In genomic region chr7:126779983-126780970, GRCm38 (mm10) we compare ENCODE assay signal across 7 mouse cellular contexts. TPM values are rescaled to one million over a fixed set of nuclear protein-coding genes. Genes with fewer than 3 reads are reported as not detected.
A peak's percentile ranks its signal among the peaks of the same experiment; 100 is the strongest.
DNase-seq lines count a peak whose midpoint lies in the region; ATAC-seq lines count a peak whose summit lies in the region.

No protein-coding gene starts in this region.

- intact Hi-C loops in left cerebral cortex, postnatal 10 days (cut with DNase I): loop anchor here (5.0 kb wide), 1 partner anchor 78 kb away; no protein-coding TSS in a partner anchor

- no peaks in the 10 kb centered on the region for H3K9me3 ChIP-seq in hindbrain, embryonic 15.5 days

- ATAC-seq in activated CD4-positive, CD25-positive, alpha-beta regulatory T cell, adult 4 months: peak; percentile 28
- peak; percentile 72 for ATAC-seq in hindbrain, embryonic 15.5 days (ENCODE audit: low FRiP score, low read depth)
- peak; percentile 61 for ATAC-seq in megakaryocyte progenitor cell, adult 5-6 weeks (replicated peaks; ENCODE audit: poor library complexity)

- under 1% methylated on average over 21 of the region's 21 CpGs for WGBS in hindbrain, embryonic 15.5 days

- peaks cover 3% of the 10 kb centered on the region for H3K36me3 ChIP-seq in hindbrain, embryonic 15.5 days

- no peaks in the 10 kb centered on the region for H3K27me3 ChIP-seq in hindbrain, embryonic 15.5 days

- H3K27ac ChIP-seq in hindbrain, embryonic 15.5 days (replicated peaks): peak overlapping the region; percentile 76

- H3K4me3 ChIP-seq in hindbrain, embryonic 15.5 days: peak overlapping the region; percentile 43

- DNase-seq in cerebellum, postnatal 14 days: peak; percentile 93 to 96
- DNase-seq in frontal cortex, postnatal 36 days (ENCODE audit: low spot score in 2 of 2): peak; percentile 83 to 85
- DNase-seq in left cerebral cortex, postnatal 10 days (ENCODE audit: extremely low spot score in 1 of 2, low spot score in 2 of 2): peak; percentile 87 to 94
- DNase-seq in right cerebral cortex, postnatal 36 days (ENCODE audit: low spot score in 2 of 2): peak; percentile 78 to 79

- peak overlapping the region; percentile 59 for H3K9ac ChIP-seq in hindbrain, embryonic 15.5 days

- peak overlapping the region; percentile 95 for H3K4me2 ChIP-seq in hindbrain, embryonic 15.5 days

- H3K4me1 ChIP-seq in hindbrain, embryonic 15.5 days (replicated peaks): peaks cover 58% of the 10 kb centered on the region

RNA-seq across cellular contexts. Expression of gene Tbx6, which starts 1.0 kb away (rescaled TPM):
- polyA plus RNA-seq in activated CD4-positive, CD25-positive, alpha-beta regulatory T cell, adult 4 months (2017; shearing (Covaris generic)): 1 to 10 TPM; 2.7 to 2.8 TPM
- polyA plus RNA-seq in hindbrain, embryonic 15.5 days (2015; fragmentation: Nextera tagmentation; extraction: Ambion mirVana): 0.62 and 0.75 TPM in 2 replicates
- under 1 TPM; 0.21 to 0.41 TPM for total RNA-seq in left cerebral cortex, postnatal 10 days (2021)
- total RNA-seq in megakaryocyte progenitor cell, adult 5-6 weeks (2015): 0.34 and 0.42 TPM in 2 replicates
- 0.14 TPM in 1 of 2 replicates, not detected in the other for total RNA-seq in megakaryocyte progenitor cell, adult 5-6 weeks (2017)

RNA-seq across cellular contexts. Expression of gene Ypel3, which starts 3.5 kb away (rescaled TPM):
- polyA plus RNA-seq in activated CD4-positive, CD25-positive, alpha-beta regulatory T cell, adult 4 months (2017; shearing (Covaris generic)): 100 to 1,000 TPM; 101 to 105 TPM
- 191 and 203 TPM in 2 replicates for polyA plus RNA-seq in hindbrain, embryonic 15.5 days (2015; fragmentation: Nextera tagmentation; extraction: Ambion mirVana)
- total RNA-seq in left cerebral cortex, postnatal 10 days (2021): 100 to 1,000 TPM; 167 to 169 TPM
- total RNA-seq in megakaryocyte progenitor cell, adult 5-6 weeks (2015): 25.4 and 32.4 TPM in 2 replicates
- 11.8 and 15.1 TPM in 2 replicates for total RNA-seq in megakaryocyte progenitor cell, adult 5-6 weeks (2017)

RNA-seq across cellular contexts. Expression of gene Ppp4c, which starts 12.0 kb away (rescaled TPM):
- 100 to 1,000 TPM; 133 to 149 TPM for polyA plus RNA-seq in activated CD4-positive, CD25-positive, alpha-beta regulatory T cell, adult 4 months (2017; shearing (Covaris generic))
- 174 and 176 TPM in 2 replicates for polyA plus RNA-seq in hindbrain, embryonic 15.5 days (2015; fragmentation: Nextera tagmentation; extraction: Ambion mirVana)
- total RNA-seq in left cerebral cortex, postnatal 10 days (2021): 10 to 100 TPM; 54.4 to 56.2 TPM
- total RNA-seq in megakaryocyte progenitor cell, adult 5-6 weeks (2015): 209 and 216 TPM in 2 replicates
- total RNA-seq in megakaryocyte progenitor cell, adult 5-6 weeks (2017): 113 and 131 TPM in 2 replicates

RNA-seq across cellular contexts. Expression of gene Gdpd3, which starts 14.1 kb away (rescaled TPM):
- polyA plus RNA-seq in activated CD4-positive, CD25-positive, alpha-beta regulatory T cell, adult 4 months (2017; shearing (Covaris generic)): 100 to 1,000 TPM; 144 to 253 TPM
- 1.5 TPM in 2 replicates for polyA plus RNA-seq in hindbrain, embryonic 15.5 days (2015; fragmentation: Nextera tagmentation; extraction: Ambion mirVana)
- 1 to 10 TPM; 2.6 to 3.5 TPM for total RNA-seq in left cerebral cortex, postnatal 10 days (2021)
- total RNA-seq in megakaryocyte progenitor cell, adult 5-6 weeks (2015): 8.4 and 13.3 TPM in 2 replicates
- total RNA-seq in megakaryocyte progenitor cell, adult 5-6 weeks (2017): 7.1 and 7.7 TPM in 2 replicates

RNA-seq across cellular contexts. Expression of gene Fam57b, which starts 17.2 kb away (rescaled TPM):
- not detected for polyA plus RNA-seq in activated CD4-positive, CD25-positive, alpha-beta regulatory T cell, adult 4 months (2017; shearing (Covaris generic))
- polyA plus RNA-seq in hindbrain, embryonic 15.5 days (2015; fragmentation: Nextera tagmentation; extraction: Ambion mirVana): 49.9 and 60.8 TPM in 2 replicates
- total RNA-seq in left cerebral cortex, postnatal 10 days (2021): 100 to 1,000 TPM; 135 to 141 TPM
- total RNA-seq in megakaryocyte progenitor cell, adult 5-6 weeks (2015): not detected in 2 replicates
- not detected in 2 replicates for total RNA-seq in megakaryocyte progenitor cell, adult 5-6 weeks (2017)

Comparison
In these comparisons a context has a peak if more than half of its experiments do, and no peak if none do; other contexts are left out.
1. Peak in every context shown above with its lines: DNase-seq, ATAC-seq, H3K4me3 ChIP-seq and H3K27ac ChIP-seq.
2. RNA of gene Ypel3, which starts 3.5 kb away (total RNA-seq): 167 to 169 TPM in left cerebral cortex, postnatal 10 days; 11.8 to 32.4 TPM in megakaryocyte progenitor cell, adult 5-6 weeks; every median in the first group is over 4 times any median in the second.